Mouse (Mus musculus): ENCODE measurements around the gene Sept9. TPM values are rescaled to one million over a fixed set of nuclear protein-coding genes. Genes with fewer than 3 reads are reported as not detected.
"Not testable (repeated sequence)": the region's sequence is repeated elsewhere in the genome, so short reads cannot be mapped to it uniquely, and the experiment has no call there.

Sept9 gene
- polyA plus RNA-seq, 1 experiment = 253 TPM

DNA sequence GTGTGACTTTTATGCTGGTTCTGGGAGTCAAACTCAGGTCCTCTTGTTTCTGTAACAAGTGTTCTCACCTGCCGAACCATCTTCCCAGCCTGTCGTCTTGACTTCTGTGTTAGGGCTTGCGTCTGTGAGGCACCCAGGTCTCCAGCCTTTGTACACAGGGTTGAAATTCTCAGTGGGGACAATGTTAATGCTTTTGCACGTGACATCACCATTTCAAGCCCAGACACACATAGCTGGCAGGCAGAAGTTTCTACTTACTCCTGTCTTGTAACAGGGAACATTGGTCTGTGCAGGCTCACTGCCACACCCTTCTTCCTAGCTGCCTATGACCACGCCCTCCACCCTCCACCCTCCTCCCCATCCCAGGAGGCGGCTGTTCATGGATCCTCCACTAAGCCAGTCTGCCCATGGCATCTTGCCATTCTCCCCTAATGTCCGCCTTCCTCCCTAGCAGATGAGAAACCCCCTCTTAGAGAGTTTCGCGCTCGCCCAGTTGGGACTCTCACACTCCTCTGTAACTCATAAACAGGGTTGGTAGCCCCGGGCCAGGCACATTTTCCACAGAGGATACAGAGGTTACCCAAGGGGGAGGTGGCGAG, 124.6 kb downstream of the Sept9 start:
- no peaks in the 10 kb centered on the region for H3K27me3 ChIP-seq (ENCODE audit: control insufficient read depth, insufficient read depth, insufficient read length)
- H3K4me3 ChIP-seq = no peak overlapping the region
- TF ChIP-seq TCF3 (IDR thresholded peaks at IDR 0.05; ENCODE audit: insufficient read length, low read depth) = no peak
- no peak for TF ChIP-seq MYOD1 (IDR thresholded peaks at IDR 0.05; ENCODE audit: control insufficient read depth in 1 of 3, insufficient read length in 2 of 3, low read depth in 2 of 3)
- TF ChIP-seq SRF (IDR thresholded peaks at IDR 0.05; ENCODE audit: control insufficient read depth, insufficient read length, low read depth) = no peak
- no peak for TF ChIP-seq E2F4 (IDR thresholded peaks at IDR 0.05; ENCODE audit: insufficient read depth)
- TF ChIP-seq POLR2AphosphoS2 (IDR thresholded peaks at IDR 0.05; ENCODE audit: insufficient read length, low read depth) = no peak
- no peak for TF ChIP-seq USF1 (IDR thresholded peaks at IDR 0.05; ENCODE audit: low read depth)
- TF ChIP-seq POLR2A (IDR thresholded peaks at IDR 0.05; ENCODE audit: insufficient read length, low read depth) = no peak
- TF ChIP-seq MAX (IDR thresholded peaks at IDR 0.05; ENCODE audit: low read depth) = no peak
- TF ChIP-seq TCF12 (IDR thresholded peaks at IDR 0.05; ENCODE audit: insufficient read depth, poor library complexity, severe bottlenecking) = no peak
- no peak for TF ChIP-seq CEBPB (IDR thresholded peaks at IDR 0.05; ENCODE audit: insufficient read depth, poor library complexity, severe bottlenecking)
- no peak for TF ChIP-seq MYOG (IDR thresholded peaks at IDR 0.05; ENCODE audit: control insufficient read depth in 1 of 3, insufficient read depth in 1 of 3, insufficient read length in 2 of 3, low read depth in 2 of 3)
- TF ChIP-seq REST (IDR thresholded peaks at IDR 0.05; ENCODE audit: insufficient read depth, insufficient read length) = no peak
- H3K4me2 ChIP-seq (ENCODE audit: low read depth) = peak overlapping the region; percentile 30
- no peaks in the 10 kb centered on the region for H3K36me3 ChIP-seq (ENCODE audit: control insufficient read depth, insufficient read depth)
- H3ac ChIP-seq (ENCODE audit: control insufficient read depth, insufficient read length) = no peak overlapping the region
- peaks cover 90% of the 10 kb centered on the region for H3K79me2 ChIP-seq (ENCODE audit: control insufficient read depth, insufficient read depth)

DNA sequence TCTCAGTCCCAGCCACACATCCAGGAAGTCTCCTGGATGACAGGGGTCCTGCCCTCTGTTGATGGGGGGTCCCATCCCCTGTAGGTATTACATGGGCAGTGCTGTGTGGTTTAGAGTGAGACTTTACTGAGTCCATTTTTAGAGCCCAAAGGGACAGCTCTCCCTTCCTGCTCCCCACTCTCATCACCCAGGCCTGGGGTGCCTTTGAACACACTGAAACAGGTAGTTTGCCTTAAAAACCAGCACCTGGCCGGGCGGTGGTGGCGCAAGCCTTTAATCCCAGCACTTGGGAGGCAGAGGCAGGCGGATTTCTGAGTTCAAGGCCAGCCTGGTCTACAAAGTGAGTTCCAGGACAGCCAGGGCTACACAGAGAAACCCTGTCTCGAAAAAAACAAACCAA, 125.3 kb downstream of the Sept9 start:
- H3K79me2 ChIP-seq (ENCODE audit: control insufficient read depth, insufficient read depth) = peaks cover 97% of the 10 kb centered on the region
- not testable (repeated sequence) for H3K4me2 ChIP-seq (ENCODE audit: low read depth); H3K4me3 ChIP-seq; H3K27me3 ChIP-seq (ENCODE audit: control insufficient read depth, insufficient read depth, insufficient read length); H3K36me3 ChIP-seq (ENCODE audit: control insufficient read depth, insufficient read depth); H3ac ChIP-seq (ENCODE audit: control insufficient read depth, insufficient read length)

DNA sequence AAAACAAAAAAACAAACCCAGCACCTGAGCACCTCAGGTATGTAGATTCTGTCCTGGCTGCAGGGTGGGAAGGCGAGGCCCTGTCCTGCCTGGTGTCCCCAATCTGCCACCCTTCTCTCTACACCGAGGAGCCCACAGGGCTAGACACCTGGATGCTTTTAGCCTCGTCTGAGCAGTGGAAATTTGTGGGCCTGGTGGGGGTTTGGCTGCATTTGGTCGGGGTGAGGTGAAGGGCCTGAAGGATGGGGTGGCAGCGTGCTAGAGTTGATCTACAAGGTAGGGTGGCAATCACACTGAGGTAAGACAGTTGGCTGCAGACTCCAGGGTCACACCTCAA, 125.6 kb downstream of the Sept9 start:
- Histone ChIP-seq H3ac (ENCODE audit: control insufficient read depth, insufficient read length) (no peak overlapping the region), H3K27me3 (ENCODE audit: control insufficient read depth, insufficient read depth, insufficient read length) (no peaks in the 10 kb centered on the region), H3K4me3 (no peak overlapping the region), H3K4me2 (ENCODE audit: low read depth) (no peak overlapping the region), H3K36me3 (ENCODE audit: control insufficient read depth, insufficient read depth) (no peaks in the 10 kb centered on the region), H3K79me2 (ENCODE audit: control insufficient read depth, insufficient read depth) (peaks cover 100% of the 10 kb centered on the region)
- TF ChIP-seq POLR2AphosphoS2 (IDR thresholded peaks at IDR 0.05; ENCODE audit: insufficient read length, low read depth) = no peak
- no peak for TF ChIP-seq USF1 (IDR thresholded peaks at IDR 0.05; ENCODE audit: low read depth)
- TF ChIP-seq REST (IDR thresholded peaks at IDR 0.05; ENCODE audit: insufficient read depth, insufficient read length) = no peak
- TF ChIP-seq MAX (IDR thresholded peaks at IDR 0.05; ENCODE audit: low read depth) = no peak
- TF ChIP-seq TCF12 (IDR thresholded peaks at IDR 0.05; ENCODE audit: insufficient read depth, poor library complexity, severe bottlenecking) = no peak
- TF ChIP-seq CEBPB (IDR thresholded peaks at IDR 0.05; ENCODE audit: insufficient read depth, poor library complexity, severe bottlenecking) = no peak
- TF ChIP-seq MYOD1 (IDR thresholded peaks at IDR 0.05; ENCODE audit: control insufficient read depth in 1 of 3, insufficient read length in 2 of 3, low read depth in 2 of 3) = no peak
- no peak for TF ChIP-seq E2F4 (IDR thresholded peaks at IDR 0.05; ENCODE audit: insufficient read depth)
- TF ChIP-seq TCF3 (IDR thresholded peaks at IDR 0.05; ENCODE audit: insufficient read length, low read depth) = no peak
- TF ChIP-seq SRF (IDR thresholded peaks at IDR 0.05; ENCODE audit: control insufficient read depth, insufficient read length, low read depth) = no peak
- no peak for TF ChIP-seq MYOG (IDR thresholded peaks at IDR 0.05; ENCODE audit: control insufficient read depth in 1 of 3, insufficient read depth in 1 of 3, insufficient read length in 2 of 3, low read depth in 2 of 3)
- TF ChIP-seq POLR2A (IDR thresholded peaks at IDR 0.05; ENCODE audit: insufficient read length, low read depth) = no peak

DNA sequence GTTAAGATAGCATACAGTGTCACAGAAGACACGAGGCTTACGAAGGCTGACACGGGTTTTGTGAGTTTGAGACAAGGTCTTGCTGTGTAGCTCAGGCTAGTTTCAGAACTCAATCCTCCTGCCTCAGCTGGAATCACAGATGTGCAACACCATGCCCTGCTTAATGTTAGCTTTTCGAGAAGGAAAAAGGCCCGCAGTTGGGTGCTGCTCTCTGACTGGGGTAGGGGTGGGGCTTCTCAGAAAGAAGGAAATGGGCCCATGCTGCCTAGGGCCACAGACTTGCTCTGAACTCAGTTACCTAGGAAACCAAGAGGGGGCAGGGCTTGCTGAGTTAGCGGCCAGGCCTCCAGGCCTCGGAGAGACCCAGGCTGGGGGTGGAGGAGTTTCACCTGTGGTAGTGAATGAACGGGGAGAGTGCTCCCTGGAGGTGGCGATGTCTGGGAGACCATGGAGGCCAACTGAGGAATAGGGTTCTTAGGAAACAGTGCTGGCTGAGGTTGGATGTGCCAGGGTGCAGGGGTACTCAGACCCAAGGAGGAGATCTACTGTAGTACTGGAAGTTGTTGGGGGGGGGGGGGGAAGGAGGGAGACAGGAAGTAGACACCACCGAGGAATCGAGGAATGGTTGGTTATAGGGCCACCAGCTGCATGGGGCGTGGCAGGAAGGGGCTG, 126.1 kb downstream of the Sept9 start:
- Histone ChIP-seq H3K36me3 (ENCODE audit: control insufficient read depth, insufficient read depth) (no peaks in the 10 kb centered on the region), H3ac (ENCODE audit: control insufficient read depth, insufficient read length) (no peak overlapping the region)

DNA sequence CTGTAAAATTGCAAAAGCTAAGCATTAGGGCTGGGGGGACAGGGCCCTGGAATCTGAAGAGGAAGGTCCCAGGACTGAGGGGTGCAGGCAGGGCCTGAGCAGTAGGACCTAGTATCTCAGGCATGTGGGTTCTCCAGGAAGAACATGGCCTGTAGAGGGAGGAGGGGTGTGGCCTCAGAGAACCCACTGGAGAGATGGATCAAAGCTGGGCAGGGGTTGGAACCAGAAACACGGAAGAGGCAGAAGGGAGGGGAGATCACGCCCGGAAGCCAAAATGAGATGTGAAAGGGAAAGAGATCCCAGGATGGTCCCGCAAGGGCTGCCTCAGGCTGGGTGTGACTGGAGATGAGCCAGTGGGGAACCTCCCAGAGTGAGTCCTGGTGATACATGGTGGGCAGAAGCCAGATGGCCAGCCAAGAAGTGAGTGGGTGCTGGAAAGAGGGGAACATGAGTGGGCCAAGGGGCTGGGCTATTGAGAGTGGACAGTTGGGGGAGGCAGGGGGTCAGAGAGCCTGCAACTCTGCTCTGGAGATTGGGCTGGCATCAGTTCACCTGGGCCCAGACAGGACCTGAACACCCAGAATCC, 126.8 kb downstream of the Sept9 start:
- Histone ChIP-seq H3K4me2 (ENCODE audit: low read depth) (peak overlapping the region; percentile 27), H3K4me3 (no peak overlapping the region), H3K79me2 (ENCODE audit: control insufficient read depth, insufficient read depth) (peaks cover 100% of the 10 kb centered on the region), H3ac (ENCODE audit: control insufficient read depth, insufficient read length) (no peak overlapping the region), H3K36me3 (ENCODE audit: control insufficient read depth, insufficient read depth) (no peaks in the 10 kb centered on the region), H3K27me3 (ENCODE audit: control insufficient read depth, insufficient read depth, insufficient read length) (no peaks in the 10 kb centered on the region)
- TF ChIP-seq MAX (IDR thresholded peaks at IDR 0.05; ENCODE audit: low read depth) (no peak), E2F4 (IDR thresholded peaks at IDR 0.05; ENCODE audit: insufficient read depth) (no peak), POLR2AphosphoS2 (IDR thresholded peaks at IDR 0.05; ENCODE audit: insufficient read length, low read depth) (no peak), MYOD1 (IDR thresholded peaks at IDR 0.05; ENCODE audit: control insufficient read depth in 1 of 3, insufficient read length in 2 of 3, low read depth in 2 of 3) (no peak), TCF3 (IDR thresholded peaks at IDR 0.05; ENCODE audit: insufficient read length, low read depth) (no peak), TCF12 (IDR thresholded peaks at IDR 0.05; ENCODE audit: insufficient read depth, poor library complexity, severe bottlenecking) (no peak), SRF (IDR thresholded peaks at IDR 0.05; ENCODE audit: control insufficient read depth, insufficient read length, low read depth) (no peak), REST (IDR thresholded peaks at IDR 0.05; ENCODE audit: insufficient read depth, insufficient read length) (no peak), MYOG (IDR thresholded peaks at IDR 0.05; ENCODE audit: control insufficient read depth in 1 of 3, insufficient read depth in 1 of 3, insufficient read length in 2 of 3, low read depth in 2 of 3) (no peak), POLR2A (IDR thresholded peaks at IDR 0.05; ENCODE audit: insufficient read length, low read depth) (no peak), USF1 (IDR thresholded peaks at IDR 0.05; ENCODE audit: low read depth) (no peak), CEBPB (IDR thresholded peaks at IDR 0.05; ENCODE audit: insufficient read depth, poor library complexity, severe bottlenecking) (no peak)

More for the DNA sequence above, 126.1 kb downstream of the Sept9 start:
- Histone ChIP-seq H3K27me3 (ENCODE audit: control insufficient read depth, insufficient read depth, insufficient read length) (no peaks in the 10 kb centered on the region), H3K4me2 (ENCODE audit: low read depth) (peak overlapping the region; percentile 27), H3K4me3 (no peak overlapping the region), H3K79me2 (ENCODE audit: control insufficient read depth, insufficient read depth) (peaks cover 100% of the 10 kb centered on the region)
- no peak for TF ChIP-seq USF1 (IDR thresholded peaks at IDR 0.05; ENCODE audit: low read depth)
